Mouse (Mus musculus) intestine, embryonic 16.5 days (tissue): Measurements from ENCODE around the gene Haao. TPM values are rescaled to one million over a fixed set of nuclear protein-coding genes. Genes with fewer than 3 reads are reported as not detected.
A peak's percentile ranks its signal among the peaks of the same experiment; 100 is the strongest.

Source experiments
- ATAC-seq: fragments of 200-750 bp; cut with Nextera tagmentation; 2 replicates; pipeline ENCODE4 v1.8.0; 2017; ENCODE audit warnings: moderate TSS enrichment, moderate library complexity
- H3K27ac ChIP-seq: fragments of 300-500 bp; sonication (generic); 2 replicates; pipeline ENCODE4 v1.5.1; 2014; ENCODE audit warnings: mild to moderate bottlenecking, low read length
- H3K27me3 ChIP-seq: fragments of 300-500 bp; sonication (generic); replicated peaks from 2 replicates; pipeline ENCODE4 v1.6.1; 2014; ENCODE audit warnings: low read length, control low read depth, mixed read lengths; ENCODE audit not compliant: control insufficient read depth, insufficient read depth
- H3K36me3 ChIP-seq: fragments of 300-500 bp; sonication (generic); 2 replicates; pipeline ENCODE4 v1.6.1; 2014; ENCODE audit warnings: low read length, control low read depth; ENCODE audit not compliant: control insufficient read depth, insufficient read depth
- H3K4me1 ChIP-seq: fragments of 300-500 bp; sonication (generic); 2 replicates; pipeline ENCODE4 v1.6.1; 2014; ENCODE audit warnings: low read length, control low read depth, mixed read lengths; ENCODE audit not compliant: control insufficient read depth, insufficient read depth
- H3K4me2 ChIP-seq: fragments of 300-500 bp; sonication (generic); 2 replicates; pipeline ENCODE4 v1.6.1; 2014; ENCODE audit warnings: low read depth, low read length, control low read depth
- H3K4me3 ChIP-seq: fragments of 300-500 bp; sonication (generic); 2 replicates; pipeline ENCODE4 v1.5.1; 2014; ENCODE audit warnings: mild to moderate bottlenecking, low read length
- H3K9ac ChIP-seq: fragments of 300-500 bp; sonication (generic); 2 replicates; pipeline ENCODE4 v1.6.1; 2014; ENCODE audit warnings: low read depth, low read length
- H3K9me3 ChIP-seq: fragments of 300-500 bp; sonication (generic); 2 replicates; pipeline ENCODE4 v1.6.1; 2016; ENCODE audit warnings: low read length, control low read depth; ENCODE audit not compliant: control insufficient read depth
- WGBS: fragments of 180-500 bp; shearing (Covaris S2); extraction: QIAGEN DNeasy Blood & Tissue Kit; methylation state at CpG from one replicate; pipeline ENCODE4 v1.1.7; 2014; 5-methylcytosine and 5-hydroxymethylcytosine counted together
- polyA plus RNA-seq: library from polyadenylated mRNA; unstranded; fragments of >200 nt; fragmentation: Nextera tagmentation; extraction: Ambion mirVana; gene quantifications from 2 replicates; pipeline ENCODE4 v1.2.1, GENCODE M21; 2015

The Haao gene
- polyA plus RNA-seq, 1 experiment from 2014 or later: 2.3 TPM

DNA sequence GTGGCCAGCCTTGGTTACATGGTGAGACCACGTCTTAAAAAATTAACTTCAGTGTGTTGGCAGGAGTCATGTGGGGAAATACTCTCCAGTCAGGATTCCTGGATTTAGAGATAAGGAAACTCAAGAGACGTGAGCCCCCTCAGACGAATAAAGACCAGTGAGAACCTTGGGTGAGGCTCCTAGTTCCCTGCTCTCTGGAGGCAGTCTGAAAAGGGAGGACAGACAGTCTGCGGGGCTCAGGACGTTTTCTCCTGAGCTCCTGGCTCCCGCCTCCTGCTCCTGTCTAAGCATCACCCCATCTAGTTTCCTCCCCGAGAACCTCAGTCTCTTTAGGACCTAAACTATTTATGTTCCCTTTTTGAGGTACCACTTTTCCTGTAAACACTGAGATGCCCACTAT lies 12.5 kb upstream of the Haao start:
- H3K4me1 ChIP-seq: peaks cover 3% of the 10 kb centered on the region; the same call in 1 of the 2 replicates
- ATAC-seq: no peak
- H3K4me3 ChIP-seq: no peak overlapping the region
- H3K9me3 ChIP-seq: no peaks in the 10 kb centered on the region
- no peaks in the 10 kb centered on the region for H3K36me3 ChIP-seq
- WGBS: 80% methylated on average over 7 of the region's 7 CpGs
- H3K27me3 ChIP-seq: no peaks in the 10 kb centered on the region
- no peak overlapping the region for H3K27ac ChIP-seq
- no peak overlapping the region for H3K9ac ChIP-seq
- no peak overlapping the region for H3K4me2 ChIP-seq

DNA sequence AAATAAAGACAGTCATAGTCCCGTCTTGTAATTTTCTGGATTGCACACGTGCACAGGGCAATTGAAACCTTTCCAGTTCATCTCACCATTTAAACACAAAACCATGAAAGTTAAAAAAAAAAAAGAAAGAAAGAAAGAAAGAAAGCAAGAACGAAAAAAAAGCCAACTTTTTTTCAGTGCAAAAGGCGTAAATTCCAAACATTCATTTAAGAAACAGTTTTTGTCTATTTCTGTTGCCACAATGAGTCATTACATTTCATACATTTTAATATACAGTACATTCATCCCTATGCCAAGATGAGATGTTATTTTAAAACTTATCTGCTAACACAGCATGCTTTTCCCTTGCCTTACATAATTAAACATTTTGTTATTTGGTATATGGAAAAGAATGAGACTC lies 11.9 kb upstream of the Haao start:
- Histone ChIP-seq H3K27ac (no peak overlapping the region), H3K4me2 (no peak overlapping the region), H3K4me1 (peaks cover 3% of the 10 kb centered on the region; the same call in 1 of the 2 replicates), H3K27me3 (no peaks in the 10 kb centered on the region), H3K9ac (no peak overlapping the region), H3K9me3 (no peaks in the 10 kb centered on the region), H3K4me3 (no peak overlapping the region), H3K36me3 (no peaks in the 10 kb centered on the region)
- no peak for ATAC-seq
- WGBS: 85% methylated on average over 4 of the region's 4 CpGs

DNA sequence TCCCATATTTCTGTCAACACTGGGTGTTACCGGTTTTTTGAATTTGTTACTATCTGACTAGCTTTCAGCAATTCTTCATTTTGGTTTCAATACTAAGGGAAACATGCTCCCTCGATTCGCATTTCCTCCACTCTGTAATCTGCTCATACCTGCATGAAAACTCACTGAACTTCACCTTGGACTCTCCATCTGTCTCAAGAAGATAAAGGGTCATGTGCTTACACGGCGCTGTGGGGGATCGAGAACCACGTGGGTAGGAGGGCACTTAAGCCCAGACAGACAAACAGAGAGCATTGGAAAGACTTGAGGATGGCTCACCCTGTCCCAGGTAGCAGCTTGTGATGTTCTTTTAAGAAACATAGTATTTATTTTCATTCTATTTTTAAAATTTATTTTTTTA lies 10.7 kb upstream of the Haao start:
- no peak for ATAC-seq
- Histone ChIP-seq H3K9ac (no peak overlapping the region), H3K9me3 (no peaks in the 10 kb centered on the region), H3K4me2 (no peak overlapping the region), H3K27me3 (no peaks in the 10 kb centered on the region), H3K4me1 (peaks cover 3% of the 10 kb centered on the region; the same call in 1 of the 2 replicates), H3K4me3 (no peak overlapping the region), H3K27ac (no peak overlapping the region), H3K36me3 (no peaks in the 10 kb centered on the region)
- 83% methylated on average over 7 of the region's 7 CpGs for WGBS

DNA sequence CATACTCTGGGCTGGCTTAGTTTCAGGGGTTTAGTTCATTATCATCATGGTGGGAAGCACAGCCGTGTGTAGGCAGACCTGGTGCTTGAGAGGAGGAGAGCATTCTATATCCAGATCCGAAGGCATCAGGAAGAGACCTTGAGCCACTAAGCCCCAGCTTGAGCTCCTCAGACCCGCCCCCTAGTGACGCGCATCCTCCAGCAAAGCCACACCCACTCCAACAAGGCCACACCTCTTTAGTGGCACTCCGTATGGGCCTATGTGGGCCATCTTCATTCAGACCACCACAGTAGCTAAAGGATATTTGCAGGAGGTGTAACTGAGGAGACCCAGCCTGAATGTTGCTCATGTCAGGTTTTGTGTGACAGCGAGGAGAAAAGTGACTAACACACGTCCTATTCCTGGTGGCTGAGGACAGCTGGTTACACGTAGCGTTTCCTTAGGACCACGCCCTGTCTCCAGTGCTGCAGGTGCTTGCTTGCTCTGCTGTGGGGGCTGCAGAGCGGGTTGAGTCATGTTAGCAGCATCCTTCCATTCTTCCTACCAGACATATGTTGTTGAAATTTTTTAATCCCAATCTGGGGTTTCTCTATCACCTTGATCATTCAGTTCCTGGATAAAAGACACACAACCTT lies 6.6 kb upstream of the Haao start:
- no peaks in the 10 kb centered on the region for H3K9me3 ChIP-seq
- no peaks in the 10 kb centered on the region for H3K27me3 ChIP-seq
- H3K27ac ChIP-seq: no peak overlapping the region
- H3K4me2 ChIP-seq: peak overlapping the region; percentile 21; the same call in 1 of the 2 replicates
- 47% methylated on average over 12 of the region's 12 CpGs for WGBS
- ATAC-seq: peak; percentile 81
- 0 out of 2 replicates have a peak overlapping the region, but pooled peaks have one; percentile 20 for H3K9ac ChIP-seq
- no peaks in the 10 kb centered on the region for H3K36me3 ChIP-seq
- H3K4me1 ChIP-seq: peaks cover 4% of the 10 kb centered on the region; the same call in 1 of the 2 replicates
- peak overlapping the region; percentile 33 for H3K4me3 ChIP-seq

DNA sequence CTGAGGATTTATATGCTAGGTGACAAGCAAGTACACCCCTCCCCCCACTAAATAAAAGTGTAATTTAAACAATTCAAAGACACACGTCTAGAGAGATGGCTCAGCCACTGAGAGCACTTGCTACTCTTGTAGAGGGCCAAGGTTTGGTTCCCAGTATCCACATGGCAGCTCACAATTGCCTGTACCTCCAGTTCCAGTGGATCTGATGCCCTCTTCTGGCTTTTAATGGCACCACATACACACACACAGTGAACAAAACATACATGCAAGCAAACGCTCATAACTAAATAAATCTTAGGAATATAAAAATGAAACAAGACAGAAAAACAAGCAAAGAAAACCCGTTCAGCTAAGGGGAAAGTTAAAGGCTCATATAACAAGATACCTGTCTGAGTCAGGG lies 6.1 kb upstream of the Haao start:
- H3K4me3 ChIP-seq: peak overlapping the region; percentile 33
- no peaks in the 10 kb centered on the region for H3K9me3 ChIP-seq
- H3K4me1 ChIP-seq: peaks cover 7% of the 10 kb centered on the region; the same call in 1 of the 2 replicates
- no peak for ATAC-seq
- whole genome bisulfite sequencing: 43% methylated on average over 3 of the region's 3 CpGs
- H3K36me3 ChIP-seq: no peaks in the 10 kb centered on the region
- no peak overlapping the region for H3K27ac ChIP-seq
- peak overlapping the region; percentile 21; the same call in 1 of the 2 replicates for H3K4me2 ChIP-seq
- 0 out of 2 replicates have a peak overlapping the region, but pooled peaks have one; percentile 20 for H3K9ac ChIP-seq
- no peaks in the 10 kb centered on the region for H3K27me3 ChIP-seq

DNA sequence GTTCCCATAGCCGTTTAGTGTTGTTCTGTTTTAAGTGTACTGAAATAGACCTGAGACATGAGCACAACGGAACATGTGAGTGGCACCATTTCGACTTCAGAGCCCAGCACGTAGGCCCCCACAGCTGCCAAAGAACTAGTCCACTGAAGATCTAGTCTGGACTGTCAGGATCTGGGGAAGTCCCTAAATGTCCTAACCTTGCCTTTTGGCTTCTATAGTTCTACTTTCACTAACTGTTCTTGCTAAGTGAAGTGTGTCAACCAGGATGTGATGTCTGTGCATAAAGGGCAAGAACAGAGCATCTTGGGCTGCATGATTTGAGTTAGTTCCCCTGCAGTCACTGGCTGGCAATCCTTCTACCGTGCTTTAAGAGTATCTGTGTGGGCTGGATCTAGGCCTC lies 3.1 kb upstream of the Haao start:
- no peaks in the 10 kb centered on the region for H3K36me3 ChIP-seq
- H3K4me3 ChIP-seq: no peak overlapping the region
- H3K4me2 ChIP-seq: no peak overlapping the region
- H3K27ac ChIP-seq: no peak overlapping the region
- H3K27me3 ChIP-seq: no peaks in the 10 kb centered on the region
- no peak overlapping the region for H3K9ac ChIP-seq
- H3K9me3 ChIP-seq: no peaks in the 10 kb centered on the region
- peaks cover 17% of the 10 kb centered on the region; the same call in 1 of the 2 replicates for H3K4me1 ChIP-seq
- ATAC-seq: no peak
- 81% methylated on average over 5 of the region's 5 CpGs for WGBS

DNA sequence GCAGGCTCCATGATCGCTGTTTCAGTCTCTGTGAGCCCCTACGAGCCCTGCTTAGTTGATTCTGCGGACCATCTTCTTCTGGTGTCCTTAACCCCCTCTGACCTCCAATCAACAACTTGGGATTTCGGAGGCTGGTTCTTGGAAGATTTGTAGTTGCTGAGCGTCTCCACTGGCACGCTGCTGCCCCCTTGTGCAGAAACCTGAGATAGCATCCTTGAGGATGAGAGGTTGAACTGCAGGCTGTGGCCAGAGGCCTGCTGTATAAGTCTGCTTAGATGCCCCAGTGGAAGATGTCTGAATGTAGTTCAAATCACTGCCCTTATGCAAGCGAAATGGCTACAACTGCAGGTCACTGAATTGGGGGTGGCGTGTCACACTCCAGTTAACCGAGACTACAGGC lies 2.7 kb upstream of the Haao start:
- Histone ChIP-seq H3K4me2 (no peak overlapping the region), H3K4me1 (peaks cover 21% of the 10 kb centered on the region; the same call in 1 of the 2 replicates), H3K36me3 (no peaks in the 10 kb centered on the region), H3K27ac (no peak overlapping the region), H3K9ac (no peak overlapping the region), H3K4me3 (no peak overlapping the region), H3K9me3 (no peaks in the 10 kb centered on the region), H3K27me3 (no peaks in the 10 kb centered on the region)
- ATAC-seq: no peak
- 16% methylated on average over 9 of the region's 9 CpGs for WGBS

DNA sequence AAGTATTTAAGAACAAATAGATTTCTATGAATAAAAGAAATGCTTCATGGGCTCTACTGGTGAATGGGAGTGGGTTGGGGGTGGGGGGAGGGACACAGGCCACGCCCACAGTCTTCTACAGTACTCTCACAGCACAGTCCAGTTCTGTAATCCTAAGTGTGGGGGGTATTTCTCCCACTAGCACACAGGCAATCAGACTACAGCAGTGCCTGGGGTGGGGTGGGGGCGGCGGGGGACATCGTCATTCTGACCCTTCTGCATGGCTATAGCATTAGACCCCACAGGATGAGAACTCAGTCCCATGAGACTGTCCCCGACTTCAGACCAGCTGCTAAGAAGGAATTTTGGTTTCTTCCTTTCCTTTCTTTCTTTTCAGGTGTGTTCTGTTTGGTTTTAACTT lies 2.0 kb upstream of the Haao start:
- peaks cover 22% of the 10 kb centered on the region; the same call in 1 of the 2 replicates for H3K4me1 ChIP-seq
- no peak overlapping the region for H3K4me2 ChIP-seq
- no peaks in the 10 kb centered on the region for H3K9me3 ChIP-seq
- H3K36me3 ChIP-seq: no peaks in the 10 kb centered on the region
- H3K27ac ChIP-seq: no peak overlapping the region
- no peak overlapping the region for H3K9ac ChIP-seq
- H3K4me3 ChIP-seq: no peak overlapping the region
- H3K27me3 ChIP-seq: no peaks in the 10 kb centered on the region
- WGBS: 74% methylated on average over 5 of the region's 5 CpGs
- no peak for ATAC-seq

DNA sequence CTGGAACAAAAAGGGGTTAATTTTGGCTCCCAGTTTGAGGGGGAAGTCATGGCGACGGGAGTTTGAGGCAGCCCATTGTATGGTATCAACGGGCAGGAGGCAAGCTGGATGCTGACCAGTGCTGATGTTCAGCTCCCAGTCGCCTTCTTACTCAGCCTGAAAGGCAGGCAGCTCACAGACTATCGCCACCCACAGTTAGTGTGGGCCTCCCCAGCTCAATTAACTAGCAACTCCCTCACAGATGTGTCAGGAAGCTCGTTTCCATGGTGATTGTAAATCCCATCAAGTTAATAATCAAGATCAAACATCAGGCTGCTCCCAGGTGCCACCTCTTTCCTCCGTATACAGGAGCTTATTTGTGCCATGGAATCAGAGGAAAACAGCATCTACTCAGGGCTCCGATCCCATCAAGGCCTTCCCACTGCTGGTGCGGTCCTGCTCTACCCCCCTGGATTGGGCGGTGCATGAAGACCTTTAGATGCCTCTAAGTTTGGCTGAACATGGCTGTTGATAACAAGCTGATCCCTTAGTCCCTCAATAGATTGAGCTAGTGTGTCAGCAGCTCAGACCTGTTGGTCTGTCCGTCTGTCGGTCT lies 1.4 kb upstream of the Haao start:
- Histone ChIP-seq H3K4me3 (no peak overlapping the region), H3K9me3 (no peaks in the 10 kb centered on the region), H3K27me3 (no peaks in the 10 kb centered on the region), H3K4me1 (peaks cover 22% of the 10 kb centered on the region; the same call in 1 of the 2 replicates), H3K9ac (no peak overlapping the region), H3K4me2 (no peak overlapping the region), H3K27ac (no peak overlapping the region), H3K36me3 (no peaks in the 10 kb centered on the region)
- ATAC-seq: no peak
- WGBS: 69% methylated on average over 12 of the region's 12 CpGs
